Mouse (Mus musculus) urinary bladder, postnatal 14 days (tissue): ENCODE results near the gene Mthfs.
A peak's percentile ranks its signal among the peaks of the same experiment; 100 is the strongest.
"Not testable (repeated sequence)": the region's sequence is repeated elsewhere in the genome, so short reads cannot be mapped to it uniquely, and the experiment has no call there.

Experiments
- DNase-seq: peaks from one replicate; pipeline ENCODE4 v3.0.0; 2021; ENCODE audit warnings: low spot score

Gene Mthfs

DNA sequence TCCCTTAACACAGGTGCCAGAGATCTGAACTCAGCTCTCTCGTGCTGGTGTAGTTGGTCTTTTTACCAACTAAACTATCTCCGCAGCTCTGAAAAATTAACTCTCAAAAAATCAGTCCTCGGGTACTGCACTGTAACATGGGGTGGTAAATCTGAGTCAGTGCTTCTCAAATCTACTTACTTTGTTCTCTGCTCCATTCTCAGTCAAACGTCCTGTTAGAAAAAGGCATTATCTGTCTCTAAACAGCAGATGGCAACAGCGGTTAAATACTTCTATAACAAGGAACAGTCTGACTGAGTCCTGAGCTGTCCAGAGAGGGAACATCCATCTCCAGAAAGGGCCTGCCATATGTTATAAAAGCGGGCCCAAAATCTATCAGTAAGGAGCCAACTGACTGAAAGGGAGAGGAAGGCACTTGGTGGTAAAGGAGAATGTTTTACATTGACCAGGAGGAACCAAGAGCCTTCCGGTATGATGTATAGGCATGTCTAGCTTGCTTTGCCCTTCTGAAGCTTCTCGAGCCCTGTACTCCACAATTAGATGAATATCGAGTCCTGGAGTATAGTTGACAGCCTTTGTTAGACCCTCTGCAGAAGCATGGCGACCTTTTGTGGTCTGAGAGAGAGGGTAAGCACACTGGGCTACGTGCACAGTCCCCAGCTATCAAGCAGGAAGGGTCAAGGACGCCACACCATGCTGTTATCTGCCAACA lies at the start of gene Mthfs:
Mthfs (plus strand) TSS at position 324 of the 712 bp plus-strand sequence.
- not testable (repeated sequence) for DNase-seq

DNA sequence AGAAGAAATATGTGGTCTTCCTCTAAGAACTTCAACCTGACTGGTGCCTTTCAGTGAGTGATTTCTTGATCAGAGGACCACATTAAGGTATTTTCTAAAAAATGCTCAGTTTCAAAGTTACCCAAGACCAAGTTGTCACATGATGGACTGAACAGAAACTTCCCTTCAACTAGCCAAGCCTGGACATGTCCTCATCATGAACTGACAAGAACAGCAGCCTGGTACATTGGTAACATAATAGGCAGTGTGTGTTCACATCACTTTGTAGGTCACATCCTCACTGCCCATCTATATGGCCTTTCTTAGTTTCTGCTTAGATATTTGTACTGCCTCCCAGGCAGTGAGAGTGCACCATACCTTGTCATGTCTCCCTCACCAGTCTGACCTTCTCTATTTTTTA lies 37.9 kb upstream of the Mthfs start:
- not testable (repeated sequence) for DNase-seq

DNA sequence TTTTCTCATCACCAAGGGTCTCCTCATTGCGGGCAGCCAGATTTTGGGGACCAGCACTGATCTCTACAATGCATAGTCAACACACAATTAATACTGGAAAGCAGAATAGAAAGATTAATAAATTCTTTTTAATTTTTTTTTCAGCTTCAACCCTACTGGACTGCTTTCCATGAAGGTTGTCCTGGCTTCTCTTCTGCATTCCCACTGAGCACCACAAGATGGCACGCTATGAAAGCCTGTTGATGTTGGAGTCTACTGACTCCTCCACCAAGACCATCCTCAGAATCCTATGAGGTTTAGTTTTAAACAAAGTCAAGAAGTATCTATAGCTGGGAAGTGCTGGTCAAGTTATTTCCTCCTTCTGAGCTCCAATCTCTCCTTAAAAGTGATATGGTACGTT lies 31.6 kb upstream of the Mthfs start:
- DNase-seq: peak; percentile 76

DNA sequence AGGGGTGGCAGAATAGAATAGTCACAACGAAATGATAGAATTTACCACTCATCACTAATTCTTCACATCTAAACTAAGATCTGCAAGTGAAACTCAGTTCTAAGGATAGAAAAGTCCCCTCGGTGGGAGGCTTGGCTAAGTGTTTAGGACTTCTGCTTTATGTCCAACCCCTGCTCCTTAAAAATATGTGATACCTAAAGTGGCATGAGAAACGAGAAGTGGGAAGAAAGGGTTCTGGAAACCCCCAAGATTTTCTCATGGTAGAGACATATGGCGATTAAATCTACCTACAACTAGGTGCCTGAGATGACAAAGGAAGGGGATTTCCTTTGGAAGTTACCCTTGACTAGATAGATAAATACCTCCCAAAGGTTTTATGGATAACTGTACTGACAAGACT lies 31.0 kb upstream of the Mthfs start:
- DNase-seq: not testable (repeated sequence)

DNA sequence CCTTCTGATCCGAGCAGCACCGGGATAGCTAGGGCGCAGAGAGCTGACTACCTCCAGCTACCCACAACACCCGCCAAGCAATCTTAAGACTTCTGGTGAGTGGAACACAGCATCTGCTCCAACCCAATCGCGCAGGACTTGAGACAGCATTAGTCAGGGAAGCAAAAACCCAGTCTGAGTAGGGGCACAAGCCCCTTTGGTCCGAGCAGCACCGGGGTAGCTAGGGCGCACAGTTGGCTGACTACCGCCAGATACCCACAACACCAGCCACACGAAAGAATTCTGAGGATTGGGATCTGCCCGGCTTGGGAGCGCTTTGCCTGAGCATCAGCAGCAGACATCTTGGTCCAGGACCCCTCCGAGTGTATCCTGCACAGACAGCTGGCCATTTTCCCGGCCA lies 23.5 kb upstream of the Mthfs start:
- not testable (repeated sequence) for DNase-seq

DNA sequence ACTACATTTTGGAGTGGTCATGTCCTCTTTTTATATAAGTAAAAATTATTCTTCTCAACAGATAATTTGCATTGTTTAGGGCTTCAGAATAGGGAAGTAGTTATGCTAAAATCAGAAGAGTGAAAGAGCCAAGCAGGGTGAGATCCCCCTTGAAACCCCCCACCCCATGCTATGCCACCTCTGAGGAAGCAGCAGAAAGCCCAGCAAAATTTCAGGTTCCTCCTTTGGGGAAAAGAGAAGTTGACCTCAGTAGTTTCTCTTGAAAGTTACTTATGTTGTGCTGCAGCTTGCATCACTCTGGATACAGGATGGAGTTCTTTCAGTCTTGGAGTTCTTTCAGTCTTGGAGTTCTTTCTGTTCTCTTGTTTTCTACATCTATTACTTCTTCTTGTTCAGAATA lies 15.0 kb upstream of the Mthfs start:
- not testable (repeated sequence) for DNase-seq

DNA sequence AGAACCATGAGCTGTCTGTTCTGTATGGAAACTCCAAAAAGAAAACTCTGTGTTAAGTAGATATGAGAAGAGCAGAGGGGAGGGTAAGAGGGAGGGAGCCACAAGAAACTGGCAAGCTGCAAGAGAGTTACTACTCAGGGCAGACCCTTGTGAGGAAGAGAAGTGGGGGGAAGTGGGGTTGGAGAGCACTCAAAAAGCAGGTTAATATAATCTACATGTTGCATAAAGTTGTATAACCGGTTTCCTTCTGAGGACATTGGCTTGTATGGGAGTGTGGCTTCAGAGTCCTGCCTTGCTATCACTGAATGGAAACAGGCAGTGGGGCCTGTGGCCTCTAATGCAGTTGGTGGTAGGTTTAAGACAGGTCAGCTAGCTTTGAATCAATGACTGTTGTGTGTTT lies 13.0 kb upstream of the Mthfs start:
- DNase-seq: not testable (repeated sequence)

DNA sequence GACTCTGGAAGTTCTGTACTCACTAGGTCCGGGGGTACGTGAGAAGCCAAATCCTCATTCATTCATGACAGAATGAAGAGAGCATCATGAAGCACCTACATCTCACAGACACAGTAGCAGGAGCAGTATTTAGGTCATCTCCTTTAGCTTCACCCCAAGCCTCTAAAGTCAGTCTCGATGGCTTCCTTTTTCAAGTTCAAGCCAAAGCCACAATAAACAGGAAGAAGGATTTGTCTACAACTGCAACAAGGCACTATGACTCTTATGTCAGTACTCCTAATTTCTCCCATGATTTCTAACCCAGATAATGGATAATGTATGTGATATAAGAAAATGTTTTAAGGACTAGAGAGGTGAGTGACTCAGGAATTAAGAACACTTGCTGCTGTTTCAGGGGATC lies 12.1 kb upstream of the Mthfs start:
- DNase-seq: not testable (repeated sequence)

DNA sequence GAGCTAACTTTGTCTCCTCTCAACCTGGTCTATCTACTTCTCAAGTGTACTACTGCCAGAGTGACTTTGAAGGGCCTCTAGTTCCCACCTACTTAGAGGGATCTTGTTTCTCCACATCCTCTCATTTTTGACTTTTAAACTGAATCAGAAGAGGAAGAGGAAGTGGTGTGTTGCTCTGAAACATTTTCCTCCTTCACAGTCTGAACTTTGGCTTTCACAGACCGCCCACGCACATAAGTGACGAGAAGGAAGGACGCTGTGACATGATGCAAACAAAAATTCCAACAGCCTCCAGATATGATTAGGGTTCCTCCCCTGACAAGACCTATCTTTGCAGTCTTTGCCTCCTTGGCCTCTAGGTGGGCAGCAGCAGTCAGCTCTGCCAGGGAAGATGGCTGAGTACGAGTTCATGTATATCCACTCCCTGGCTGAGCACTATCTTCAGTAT lies 11.5 kb upstream of the Mthfs start, which contains the start of the genes Bcl2a1b and Gm29094:
Bcl2a1b (plus strand) TSS at position 241 of the 448 bp plus-strand sequence.
Gm29094 (plus strand) TSS at position 411 of the 448 bp plus-strand sequence.
- not testable (repeated sequence) for DNase-seq

DNA sequence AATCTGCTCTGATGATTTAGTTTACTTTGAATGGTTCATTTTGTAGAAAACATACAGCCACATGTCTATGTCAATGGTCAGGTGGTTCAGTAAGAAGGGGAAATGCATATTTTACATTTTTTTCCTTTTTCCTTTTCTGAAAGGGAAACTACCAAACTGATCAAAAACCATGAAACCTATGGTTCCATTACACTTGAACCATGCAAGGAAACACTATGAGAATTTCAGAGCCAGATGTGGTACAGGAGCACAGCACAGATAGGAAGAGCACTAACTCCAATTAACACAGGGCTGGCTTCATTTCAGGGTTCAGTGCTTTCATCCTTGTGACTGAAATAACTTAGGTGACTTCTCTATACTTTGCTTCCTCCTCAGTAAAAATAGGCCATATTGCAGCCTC lies 8.2 kb upstream of the Mthfs start:
- not testable (repeated sequence) for DNase-seq

DNA sequence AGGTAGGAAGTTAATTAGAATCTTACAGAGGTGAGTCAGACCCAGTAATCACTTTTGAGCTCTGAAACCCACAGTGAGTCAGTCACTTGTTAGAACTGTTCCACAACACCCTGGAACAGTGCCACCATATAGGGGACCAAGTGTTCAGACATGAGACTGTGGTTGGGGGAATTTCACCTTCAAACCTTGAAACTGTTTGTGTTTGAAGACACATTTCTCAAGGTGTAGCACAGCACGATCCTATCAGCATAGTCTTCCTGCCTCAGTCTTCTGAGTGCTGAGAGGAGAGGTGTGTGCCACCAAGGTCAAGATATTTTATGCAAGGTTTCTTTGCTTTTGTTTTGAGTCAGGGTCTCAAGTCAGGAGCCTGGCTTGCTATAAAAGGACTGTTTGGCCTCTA lies 1.5 kb upstream of the Mthfs start:
- DNase-seq: not testable (repeated sequence)

DNA sequence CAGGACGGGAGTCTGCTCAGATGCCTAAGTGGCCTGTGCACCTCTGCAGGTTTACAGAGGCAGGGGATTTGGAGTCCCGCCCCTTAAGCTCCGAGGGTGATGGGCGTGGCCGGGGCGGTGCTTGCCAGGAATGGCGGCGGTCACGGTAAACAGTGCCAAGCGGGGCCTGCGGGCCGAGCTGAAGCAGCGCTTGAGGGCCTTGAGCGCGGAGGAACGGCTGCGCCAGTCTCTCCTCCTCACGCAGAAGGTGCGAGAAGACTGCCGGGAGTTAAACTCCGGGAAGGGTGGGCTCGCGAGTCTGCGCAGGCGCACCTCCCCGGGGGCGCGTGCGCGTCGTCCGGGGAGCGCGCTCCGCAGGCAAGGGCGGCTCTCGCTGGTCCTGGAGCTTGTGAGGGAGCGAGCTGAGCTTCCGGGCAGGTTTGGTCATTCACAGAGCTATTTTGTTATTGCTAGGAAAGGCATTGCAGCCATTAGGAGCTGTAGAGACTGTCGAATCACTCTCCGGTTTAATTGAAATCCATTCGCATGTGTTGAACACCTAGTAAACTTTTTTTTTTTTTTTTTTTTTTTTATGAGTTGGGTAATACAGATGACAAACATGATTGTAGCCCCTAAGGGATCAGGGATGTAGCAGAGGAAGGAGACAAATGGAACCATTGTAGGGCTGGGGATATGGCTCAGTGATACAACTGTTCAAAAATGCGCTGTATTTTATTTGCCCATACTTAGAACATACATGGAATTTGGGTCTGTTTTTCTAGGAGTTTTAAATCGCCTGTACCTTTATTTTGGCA lies 786 bp downstream of the Mthfs start:
- DNase-seq: peak; percentile 82

DNA sequence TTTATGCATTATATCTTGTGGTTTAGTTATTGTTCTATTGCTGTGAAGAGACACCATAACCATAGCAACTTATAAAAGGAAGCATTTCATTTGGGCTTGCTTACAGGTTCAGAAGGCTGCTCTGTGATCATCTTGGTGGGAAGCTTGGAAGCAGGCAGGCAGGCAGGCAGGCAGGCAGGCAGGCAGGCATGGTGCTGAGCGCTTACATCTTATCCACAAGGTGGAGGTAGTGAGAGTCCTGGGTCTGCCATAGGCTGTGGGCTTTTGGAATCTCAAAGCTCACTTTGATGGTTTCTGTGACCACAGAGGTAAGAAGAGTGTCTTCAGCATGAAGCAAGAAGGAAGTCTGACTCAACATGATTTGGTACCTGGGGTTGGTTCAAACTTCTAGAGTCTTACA lies 2.0 kb downstream of the Mthfs start:
- DNase-seq: not testable (repeated sequence)

DNA sequence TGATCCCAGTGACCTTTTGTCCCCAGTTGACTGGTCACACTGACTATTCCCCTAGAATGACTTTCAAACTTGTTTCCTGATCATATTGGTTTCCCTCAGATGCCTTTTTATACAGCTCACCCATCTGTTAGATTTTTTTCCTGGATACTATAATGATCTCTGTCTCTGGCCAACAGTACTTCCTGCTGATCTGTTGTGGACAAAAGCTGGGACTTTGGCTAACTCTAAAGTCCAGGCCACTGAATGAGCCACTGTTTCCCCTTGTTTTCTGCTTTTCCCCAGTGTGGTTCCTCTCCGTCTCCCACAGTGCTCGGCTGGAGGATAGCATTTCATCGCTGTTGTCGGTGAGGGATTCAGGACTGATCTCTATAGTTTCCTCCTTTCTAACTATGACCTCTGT lies 7.7 kb downstream of the Mthfs start:
- DNase-seq: not testable (repeated sequence)

DNA sequence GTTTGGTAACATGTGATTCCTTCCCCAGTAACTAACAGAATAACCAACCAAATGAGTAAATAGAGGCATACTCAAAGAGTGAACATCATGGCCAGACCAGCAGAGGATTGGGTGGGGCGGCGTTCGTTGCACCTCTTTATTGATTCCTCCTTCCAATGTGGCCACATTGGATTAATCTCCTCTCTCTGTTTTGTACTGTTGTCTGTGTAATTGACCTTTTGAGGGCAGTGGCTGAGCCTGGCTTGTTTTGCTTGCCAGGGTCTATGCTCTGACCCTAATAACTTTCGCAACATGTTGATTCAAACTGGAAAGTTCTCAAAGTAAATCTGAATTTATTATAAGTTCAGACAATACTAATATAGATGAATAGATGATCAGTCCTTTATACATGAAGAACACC lies 9.2 kb downstream of the Mthfs start:
- DNase-seq: not testable (repeated sequence)

DNA sequence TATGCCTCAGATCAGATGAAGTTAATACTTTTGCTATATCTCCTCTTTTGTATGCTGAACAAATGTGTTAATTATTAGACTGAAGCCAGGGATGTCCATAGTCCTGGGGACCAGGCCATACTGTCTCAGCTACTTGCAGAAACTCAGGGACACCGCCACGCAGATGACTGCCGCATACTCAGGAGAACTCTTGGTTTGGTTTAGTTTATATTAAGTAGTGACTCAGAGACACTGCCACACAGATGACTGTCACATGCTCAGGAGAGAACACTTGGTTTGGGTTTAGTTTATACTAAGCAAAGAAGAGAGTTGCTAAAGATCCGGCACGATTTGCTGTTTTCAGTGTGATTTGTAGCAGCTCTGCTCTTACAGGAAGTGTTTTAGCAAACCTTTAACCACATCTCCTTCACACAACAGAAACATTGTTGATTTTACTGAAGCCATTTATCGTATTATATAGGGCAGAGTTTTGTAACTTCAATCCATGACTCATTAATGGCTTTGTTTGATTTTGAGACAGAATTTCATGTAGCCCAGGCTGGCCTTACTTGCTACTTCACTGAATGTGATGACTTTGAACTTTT lies 10.3 kb downstream of the Mthfs start:
- DNase-seq: not testable (repeated sequence)

DNA sequence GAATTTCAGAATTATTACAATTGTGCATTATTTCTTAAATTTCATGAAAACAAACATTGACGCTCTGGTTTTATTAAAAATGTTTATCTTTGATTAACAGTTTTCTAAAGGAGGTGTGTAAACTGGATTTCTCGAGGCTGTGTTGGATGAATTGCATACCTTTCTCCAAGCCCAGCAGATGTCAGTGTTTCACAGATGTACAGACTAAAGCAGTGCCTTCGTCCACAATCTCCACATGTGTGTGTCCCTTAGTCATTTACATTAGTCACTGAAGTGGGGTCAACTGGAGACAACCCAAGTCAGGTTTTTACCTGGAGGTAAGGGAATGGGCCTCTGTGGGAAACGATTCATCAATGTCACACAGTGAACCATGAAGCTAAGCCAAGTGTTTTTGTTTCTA lies 15.6 kb downstream of the Mthfs start:
- peak; percentile 22 for DNase-seq

DNA sequence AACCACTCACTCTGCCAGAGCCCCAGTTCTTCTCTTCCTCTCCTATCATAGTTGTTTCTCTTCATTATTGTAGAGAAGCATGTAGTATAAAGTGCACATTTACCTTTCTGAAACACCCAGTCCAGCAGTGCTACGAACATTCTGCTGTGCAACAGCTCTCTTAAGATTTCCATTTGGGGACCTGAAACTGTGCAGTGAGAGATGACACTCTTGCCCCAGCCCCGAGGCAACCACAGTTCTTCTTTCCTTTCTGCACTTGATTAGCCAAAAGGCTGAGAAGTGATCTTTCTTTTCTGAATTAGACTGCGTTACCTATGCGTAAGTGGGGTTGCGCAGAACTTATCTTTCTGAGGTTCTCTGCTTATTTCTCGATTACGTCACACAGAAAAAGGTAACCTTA lies 17.6 kb downstream of the Mthfs start:
- no peak for DNase-seq

DNA sequence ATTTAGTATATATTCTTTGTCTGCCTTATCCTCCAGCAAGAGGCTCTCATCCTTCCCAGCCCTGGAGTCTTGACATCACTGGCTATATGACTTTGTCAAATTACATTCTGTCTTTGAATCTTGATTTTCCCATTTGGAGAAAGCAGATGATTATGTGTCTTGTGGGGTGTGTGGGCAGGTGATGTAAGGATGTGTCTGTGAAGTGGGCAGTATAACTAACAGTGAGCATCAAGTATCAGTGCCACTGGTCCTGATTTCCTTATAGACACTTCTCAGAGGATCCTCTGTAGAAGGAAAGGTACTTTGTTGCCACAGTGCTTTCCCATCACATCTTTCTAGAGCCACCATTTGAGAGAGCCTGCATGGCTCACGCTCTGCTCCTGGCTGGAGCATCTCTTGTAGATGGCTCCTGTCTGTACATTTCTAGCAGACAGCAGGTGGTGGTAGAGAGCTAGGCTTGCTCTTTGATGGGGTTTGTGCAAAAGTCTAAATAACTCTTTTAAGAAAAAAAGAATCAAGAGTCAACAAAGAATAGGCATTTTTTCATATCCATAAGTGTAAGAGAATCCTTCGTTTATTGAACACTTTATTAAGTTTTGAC lies 20.5 kb downstream of the Mthfs start:
- peak; percentile 53 for DNase-seq

DNA sequence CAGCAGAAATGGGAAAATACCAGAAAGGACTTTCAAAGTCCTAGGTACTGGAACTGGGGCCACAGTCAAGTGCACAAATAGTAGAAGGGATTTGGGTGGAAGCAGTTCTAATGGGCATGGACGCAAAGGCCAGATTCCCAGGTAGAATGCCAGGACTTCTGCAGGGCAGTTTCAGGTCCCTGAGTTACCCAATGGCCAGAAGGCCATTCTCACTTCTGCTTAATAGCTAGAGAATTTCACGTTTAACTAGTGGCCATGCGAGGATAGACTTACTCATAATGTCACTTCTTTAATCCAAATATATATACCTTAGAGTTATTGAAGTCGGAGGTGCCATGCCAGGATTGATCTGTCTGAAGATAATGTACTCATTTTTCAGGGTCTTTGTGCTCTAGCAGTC lies 26.7 kb downstream of the Mthfs start:
- DNase-seq: not testable (repeated sequence)

DNA sequence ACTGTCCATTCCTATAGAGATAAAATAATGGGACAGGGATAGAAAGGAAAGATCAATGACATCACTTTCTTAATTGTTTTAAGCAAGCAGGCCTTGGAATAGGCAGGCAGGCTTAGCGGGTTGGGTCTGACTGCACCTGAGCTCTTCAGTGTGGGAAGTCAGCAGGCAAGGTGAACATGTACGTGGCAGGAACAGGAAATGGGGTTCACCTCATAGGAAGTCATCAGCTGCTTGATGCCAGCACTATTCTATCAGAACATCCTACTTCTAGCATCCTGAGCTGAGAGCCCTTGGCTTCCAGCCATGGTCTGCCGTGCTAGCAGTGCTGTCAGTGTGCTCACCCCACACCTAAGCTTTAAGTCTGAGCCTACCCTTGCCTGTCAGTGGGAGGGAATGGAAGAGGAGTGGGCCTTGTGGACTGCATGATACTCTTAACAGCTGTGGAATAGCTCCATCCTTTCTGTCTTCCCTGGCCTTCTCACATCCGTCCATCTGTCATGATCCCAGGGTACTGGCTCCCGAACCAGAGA lies 28.6 kb downstream of the Mthfs start:
- not testable (repeated sequence) for DNase-seq

DNA sequence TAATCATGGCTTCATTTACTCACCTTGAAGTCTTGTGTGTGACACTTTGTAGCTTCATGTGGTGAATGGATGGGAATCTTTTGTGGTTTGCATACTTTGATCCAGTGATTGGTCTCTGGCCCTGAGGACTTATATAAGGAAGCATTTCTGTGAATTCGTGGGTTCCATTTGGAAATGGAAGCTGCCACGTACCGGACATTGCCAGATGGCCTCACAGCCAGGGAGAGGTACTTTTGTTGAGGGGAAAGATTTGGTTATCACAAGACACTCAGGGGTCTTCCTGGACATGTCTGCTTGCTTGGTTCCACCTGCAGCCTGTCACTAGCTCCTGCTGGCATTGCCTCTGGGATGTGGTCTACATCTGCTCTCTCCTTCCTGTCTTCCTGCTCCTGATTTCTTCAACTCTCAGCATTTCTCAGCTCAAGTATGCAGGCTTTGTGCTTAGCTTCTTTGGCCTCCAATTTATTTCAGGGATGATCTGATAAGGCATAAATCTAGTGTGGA lies 30.1 kb downstream of the Mthfs start:
- DNase-seq: not testable (repeated sequence)
